Mouse (Mus musculus): ENCODE results near the gene Gm44805.
A peak's percentile ranks its signal among the peaks of the same experiment; 100 is the strongest.

Gm44805 gene

GRCm38 (mm10) chr7:19681202-19681694 lies at the start of gene Gm44805, which contains the start of gene Apoc4:
Gm44805 (minus strand) TSS chr7:19681423.
Apoc4 (minus strand) TSS chr7:19681479.
- no peak for DNase-seq (ENCODE audit: low spot score in 2 of 2)

- DNase-seq (ENCODE audit: low spot score in 2 of 2) = no peak
Measured at GRCm38 (mm10) chr7:19726541-19726940, 45.3 kb upstream of the Gm44805 start.

- DNase-seq (ENCODE audit: low spot score in 2 of 2) = peak; percentile 68 to 78
Measured at GRCm38 (mm10) chr7:19724167-19724566, 42.9 kb upstream of the Gm44805 start.

GRCm38 (mm10) chr7:19722754-19723195 lies 41.6 kb upstream of the Gm44805 start:
- DNase-seq (ENCODE audit: low spot score in 2 of 2) = peak in 1 of 2 experiments; percentile 44

- no peak for DNase-seq (ENCODE audit: low spot score in 2 of 2)
Measured at GRCm38 (mm10) chr7:19719200-19719599, 38.0 kb upstream of the Gm44805 start.

GRCm38 (mm10) chr7:19718297-19718952 lies 37.2 kb upstream of the Gm44805 start:
- no peak for DNase-seq (ENCODE audit: low spot score in 2 of 2)

- no peak for DNase-seq (ENCODE audit: low spot score in 2 of 2)
Measured at GRCm38 (mm10) chr7:19717346-19717745, 36.1 kb upstream of the Gm44805 start.

GRCm38 (mm10) chr7:19716822-19717221 lies 35.6 kb upstream of the Gm44805 start:
- no peak for DNase-seq (ENCODE audit: low spot score in 2 of 2)

- DNase-seq (ENCODE audit: low spot score in 2 of 2) = no peak
Measured at GRCm38 (mm10) chr7:19716055-19716682, 34.9 kb upstream of the Gm44805 start.

GRCm38 (mm10) chr7:19715239-19716054 lies 34.2 kb upstream of the Gm44805 start, which contains the start of gene Tomm40:
Tomm40 (minus strand) TSS chr7:19715438.
- DNase-seq (ENCODE audit: low spot score in 2 of 2) = peak; percentile 98 to 99

- no peak for DNase-seq (ENCODE audit: low spot score in 2 of 2)
Measured at GRCm38 (mm10) chr7:19714836-19715235, 33.6 kb upstream of the Gm44805 start.

GRCm38 (mm10) chr7:19713598-19713997 lies 32.4 kb upstream of the Gm44805 start:
- DNase-seq (ENCODE audit: low spot score in 2 of 2) = no peak

- DNase-seq (ENCODE audit: low spot score in 2 of 2) = no peak
Measured at GRCm38 (mm10) chr7:19713196-19713595, 32.0 kb upstream of the Gm44805 start.

GRCm38 (mm10) chr7:19712414-19712813 lies 31.2 kb upstream of the Gm44805 start:
- no peak for DNase-seq (ENCODE audit: low spot score in 2 of 2)

GRCm38 (mm10) chr7:19710650-19711049 lies 29.4 kb upstream of the Gm44805 start:
- DNase-seq (ENCODE audit: low spot score in 2 of 2) = no peak

GRCm38 (mm10) chr7:19705271-19705670 lies 24.0 kb upstream of the Gm44805 start:
- DNase-seq (ENCODE audit: low spot score in 2 of 2) = no peak

GRCm38 (mm10) chr7:19704475-19704874 lies 23.3 kb upstream of the Gm44805 start:
- no peak for DNase-seq (ENCODE audit: low spot score in 2 of 2)

GRCm38 (mm10) chr7:19702859-19703555 lies 21.8 kb upstream of the Gm44805 start:
- DNase-seq (ENCODE audit: low spot score in 2 of 2) = no peak

GRCm38 (mm10) chr7:19701069-19701761 lies 20.0 kb upstream of the Gm44805 start:
- DNase-seq (ENCODE audit: low spot score in 2 of 2) = peak; percentile 69 to 85

GRCm38 (mm10) chr7:19700299-19701068 lies 19.3 kb upstream of the Gm44805 start:
- no peak for DNase-seq (ENCODE audit: low spot score in 2 of 2)

Data from urinary bladder, postnatal 36 days (tissue).